Mouse (Mus musculus): ENCODE results near the gene Qdpr. TPM values are rescaled to one million over a fixed set of nuclear protein-coding genes. Genes with fewer than 3 reads are reported as not detected.

Qdpr gene
- polyA plus RNA-seq, 1 experiment from 2014 or later = 104 TPM

DNA sequence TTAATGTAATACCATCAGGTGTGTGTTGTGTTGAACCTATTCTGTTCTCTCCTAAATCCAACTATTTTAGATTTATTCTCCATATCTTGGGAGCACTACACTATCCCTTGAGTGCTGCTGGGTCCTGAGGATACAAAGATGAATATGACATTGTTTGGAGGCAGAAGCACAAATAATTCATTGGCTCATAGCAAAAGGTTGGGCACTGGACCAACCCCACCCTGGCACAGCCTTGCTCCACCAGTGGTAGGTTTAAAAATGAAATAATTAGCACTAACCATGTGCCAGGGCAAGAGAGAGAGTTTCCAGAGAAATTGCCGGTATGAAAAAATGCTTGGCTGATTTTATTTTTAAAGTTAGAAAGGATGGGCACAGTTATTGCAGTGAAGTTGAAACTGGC lies 23.5 kb upstream of the Qdpr start:
- no peak overlapping the region for H3K4me2 ChIP-seq (ENCODE audit: low read depth, low read length)
- ATAC-seq (ENCODE audit: low read depth) = no peak
- no peak overlapping the region for H3K4me3 ChIP-seq (ENCODE audit: low read depth, low read length)
- no peaks in the 10 kb centered on the region for H3K36me3 ChIP-seq (ENCODE audit: control insufficient read depth, insufficient read depth, low read length)
- no peaks in the 10 kb centered on the region for H3K9me3 ChIP-seq (ENCODE audit: control insufficient read depth, low read length)
- H3K27ac ChIP-seq (ENCODE audit: low read depth, low read length) = no peak overlapping the region
- no peaks in the 10 kb centered on the region for H3K27me3 ChIP-seq (ENCODE audit: control insufficient read depth, insufficient read depth, low read length)
- no peaks in the 10 kb centered on the region for H3K4me1 ChIP-seq (ENCODE audit: control insufficient read depth, insufficient read depth, low read length)
- 90% methylated on average over 1 of the region's 1 CpGs for WGBS
- H3K9ac ChIP-seq (replicated peaks; ENCODE audit: low read depth, low read length) = no peak overlapping the region

DNA sequence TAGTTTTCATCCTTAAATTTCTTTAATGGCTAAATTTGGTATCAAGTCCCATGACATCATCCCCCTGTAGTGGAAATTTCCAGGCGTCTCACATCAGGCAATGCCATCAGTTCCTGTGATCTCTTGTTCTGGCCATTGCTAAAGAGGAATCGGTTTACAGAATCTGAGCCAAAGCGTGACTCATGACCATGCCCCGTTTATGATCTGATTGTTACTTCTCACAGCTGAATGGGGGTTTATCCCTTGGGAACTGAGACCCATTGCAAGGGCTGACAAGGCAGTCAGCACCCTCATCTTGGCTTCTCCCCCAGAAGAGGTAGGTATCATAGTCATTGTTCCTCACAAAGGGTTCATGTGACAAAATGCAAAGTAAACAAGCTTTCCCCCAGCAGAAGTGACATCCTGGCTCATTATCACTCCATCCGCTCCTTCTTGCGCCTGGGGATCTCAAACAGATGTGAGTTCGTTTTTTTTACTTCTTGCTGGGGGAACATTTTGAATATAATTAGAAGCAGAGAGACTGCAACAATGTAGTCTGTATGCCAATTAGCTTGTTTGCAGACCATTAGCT lies 22.9 kb upstream of the Qdpr start:
- Histone ChIP-seq H3K4me2 (ENCODE audit: low read depth, low read length) (no peak overlapping the region), H3K27ac (ENCODE audit: low read depth, low read length) (no peak overlapping the region), H3K9ac (replicated peaks; ENCODE audit: low read depth, low read length) (no peak overlapping the region), H3K4me1 (ENCODE audit: control insufficient read depth, insufficient read depth, low read length) (no peaks in the 10 kb centered on the region), H3K36me3 (ENCODE audit: control insufficient read depth, insufficient read depth, low read length) (no peaks in the 10 kb centered on the region), H3K27me3 (ENCODE audit: control insufficient read depth, insufficient read depth, low read length) (no peaks in the 10 kb centered on the region), H3K9me3 (ENCODE audit: control insufficient read depth, low read length) (no peaks in the 10 kb centered on the region), H3K4me3 (ENCODE audit: low read depth, low read length) (no peak overlapping the region)
- 57% methylated on average over 7 of the region's 7 CpGs for WGBS
- ATAC-seq (ENCODE audit: low read depth) = no peak

GRCm38 (mm10) chr5:45454456-45454855 lies 4.4 kb upstream of the Qdpr start:
- H3K9me3 ChIP-seq (ENCODE audit: control insufficient read depth, low read length) = no peaks in the 10 kb centered on the region
- 55% methylated on average over 9 of the region's 9 CpGs for WGBS
- H3K36me3 ChIP-seq (ENCODE audit: control insufficient read depth, insufficient read depth, low read length) = no peaks in the 10 kb centered on the region
- H3K4me3 ChIP-seq (ENCODE audit: low read depth, low read length) = no peak overlapping the region
- H3K9ac ChIP-seq (replicated peaks; ENCODE audit: low read depth, low read length) = no peak overlapping the region
- no peak overlapping the region for H3K27ac ChIP-seq (ENCODE audit: low read depth, low read length)
- H3K4me2 ChIP-seq (ENCODE audit: low read depth, low read length) = no peak overlapping the region
- no peaks in the 10 kb centered on the region for H3K27me3 ChIP-seq (ENCODE audit: control insufficient read depth, insufficient read depth, low read length)
- ATAC-seq (ENCODE audit: low read depth) = no peak
- no peaks in the 10 kb centered on the region for H3K4me1 ChIP-seq (ENCODE audit: control insufficient read depth, insufficient read depth, low read length)

GRCm38 (mm10) chr5:45453451-45453850 lies 3.4 kb upstream of the Qdpr start, which contains the start of gene Clrn2:
Gene Clrn2, plus strand, starts transcription at chr5:45453751.
- H3K9me3 ChIP-seq (ENCODE audit: control insufficient read depth, low read length) = no peaks in the 10 kb centered on the region
- H3K4me2 ChIP-seq (ENCODE audit: low read depth, low read length) = no peak within 1 kb of the TSS
- no peak within 1 kb of the TSS for H3K9ac ChIP-seq (replicated peaks; ENCODE audit: low read depth, low read length)
- H3K27me3 ChIP-seq (ENCODE audit: control insufficient read depth, insufficient read depth, low read length) = no peaks in the 10 kb centered on the region
- H3K4me1 ChIP-seq (ENCODE audit: control insufficient read depth, insufficient read depth, low read length) = peaks cover 6% of the 10 kb centered on the region; the same call in 1 of the 2 replicates
- ATAC-seq (ENCODE audit: low read depth) = no peak
- H3K27ac ChIP-seq (ENCODE audit: low read depth, low read length) = no peak within 1 kb of the TSS
- WGBS = 77% methylated on average over 6 of the region's 6 CpGs
- H3K36me3 ChIP-seq (ENCODE audit: control insufficient read depth, insufficient read depth, low read length) = no peaks in the 10 kb centered on the region
- H3K4me3 ChIP-seq (ENCODE audit: low read depth, low read length) = no peak within 1 kb of the TSS

DNA sequence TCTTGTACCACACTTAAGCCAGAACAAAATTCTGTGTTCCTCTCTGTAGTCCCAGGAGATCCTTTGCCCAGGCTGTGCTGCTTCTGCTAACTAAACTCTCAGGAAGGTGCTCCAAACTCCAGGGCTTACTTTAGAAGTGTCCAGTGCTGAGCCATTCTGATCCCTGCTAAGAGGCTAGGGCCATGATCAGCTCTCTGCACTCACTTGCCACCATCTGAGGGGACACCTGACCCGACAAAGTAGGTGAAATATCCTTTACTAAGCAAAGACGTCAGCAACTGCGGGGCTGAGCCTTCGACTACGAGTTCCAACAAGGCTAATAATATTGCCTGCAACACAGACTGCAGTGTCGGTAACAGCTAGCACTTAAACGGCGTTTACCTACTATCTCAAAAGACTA lies 830 bp downstream of the Qdpr start:
- Histone ChIP-seq H3K36me3 (ENCODE audit: control insufficient read depth, insufficient read depth, low read length) (no peaks in the 10 kb centered on the region), H3K9me3 (ENCODE audit: control insufficient read depth, low read length) (no peaks in the 10 kb centered on the region), H3K27ac (ENCODE audit: low read depth, low read length) (no peak overlapping the region), H3K9ac (replicated peaks; ENCODE audit: low read depth, low read length) (peak overlapping the region; percentile 32; the same call in 1 of the 2 replicates), H3K27me3 (ENCODE audit: control insufficient read depth, insufficient read depth, low read length) (no peaks in the 10 kb centered on the region), H3K4me2 (ENCODE audit: low read depth, low read length) (peak overlapping the region; percentile 82), H3K4me3 (ENCODE audit: low read depth, low read length) (peak overlapping the region; percentile 69), H3K4me1 (ENCODE audit: control insufficient read depth, insufficient read depth, low read length) (peaks cover 6% of the 10 kb centered on the region; the same call in 1 of the 2 replicates)
- 1% methylated on average over 8 of the region's 8 CpGs for WGBS
- no peak for ATAC-seq (ENCODE audit: low read depth)

DNA sequence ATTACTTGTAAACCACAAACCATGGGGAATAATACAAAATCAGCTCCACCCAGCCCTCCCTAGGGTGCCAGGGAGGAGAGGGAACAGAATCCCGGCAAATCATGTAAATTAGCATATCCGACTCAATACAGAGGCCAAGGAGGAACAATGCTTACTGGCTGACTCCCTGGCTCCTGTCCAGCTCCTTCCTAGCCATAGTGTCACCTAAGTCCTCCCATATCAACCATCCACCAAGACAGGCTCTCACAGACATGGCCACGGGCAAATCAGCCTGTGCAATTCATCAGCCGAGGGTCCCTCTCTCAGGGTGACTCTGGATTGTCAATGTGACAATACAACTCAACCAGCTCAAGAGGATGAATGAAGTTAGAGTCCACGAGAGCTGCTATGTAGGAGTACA lies 1.4 kb downstream of the Qdpr start:
- H3K4me3 ChIP-seq (ENCODE audit: low read depth, low read length) = peak overlapping the region; percentile 69; the same call in 1 of the 2 replicates
- H3K27me3 ChIP-seq (ENCODE audit: control insufficient read depth, insufficient read depth, low read length) = no peaks in the 10 kb centered on the region
- peaks cover 6% of the 10 kb centered on the region; the same call in 1 of the 2 replicates for H3K4me1 ChIP-seq (ENCODE audit: control insufficient read depth, insufficient read depth, low read length)
- peak overlapping the region; percentile 82; the same call in 1 of the 2 replicates for H3K4me2 ChIP-seq (ENCODE audit: low read depth, low read length)
- no peaks in the 10 kb centered on the region for H3K9me3 ChIP-seq (ENCODE audit: control insufficient read depth, low read length)
- H3K27ac ChIP-seq (ENCODE audit: low read depth, low read length) = no peak overlapping the region
- no peaks in the 10 kb centered on the region for H3K36me3 ChIP-seq (ENCODE audit: control insufficient read depth, insufficient read depth, low read length)
- peak overlapping the region; percentile 32; the same call in 1 of the 2 replicates for H3K9ac ChIP-seq (replicated peaks; ENCODE audit: low read depth, low read length)
- 20% methylated on average over 5 of the region's 5 CpGs for WGBS
- no peak for ATAC-seq (ENCODE audit: low read depth)

DNA sequence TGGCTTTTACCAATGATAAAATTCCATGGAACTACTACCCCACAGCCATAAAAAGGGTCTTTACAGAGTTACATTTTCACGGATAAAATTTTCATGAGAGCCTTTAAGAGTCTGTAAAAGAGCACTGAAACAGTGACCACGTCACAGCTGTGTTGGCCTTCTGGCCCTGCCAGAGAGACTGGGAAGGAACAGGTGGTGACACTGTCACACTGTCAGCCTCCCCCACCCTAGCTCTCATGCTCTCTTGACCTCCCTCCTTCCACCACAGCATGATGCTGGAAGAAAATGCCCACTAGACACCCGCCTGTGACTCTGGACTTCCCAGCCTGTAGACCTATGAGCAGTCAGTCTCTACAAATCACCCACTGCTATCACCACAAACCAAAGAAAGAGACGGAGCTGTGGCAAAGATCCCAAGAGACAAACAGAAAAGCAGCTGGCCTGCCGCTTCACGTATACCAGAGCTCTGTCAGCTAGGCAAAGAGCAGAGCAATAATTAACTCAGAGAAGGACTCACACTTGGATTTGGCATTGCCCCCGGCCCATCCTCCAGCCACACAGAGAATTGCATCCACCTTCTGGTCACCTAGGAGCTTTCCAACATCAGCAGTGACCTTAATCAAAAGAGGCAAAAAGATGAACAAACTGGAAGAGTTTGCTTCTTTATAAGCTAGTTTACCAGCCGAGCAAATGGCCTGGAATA lies 5.8 kb downstream of the Qdpr start:
- Histone ChIP-seq H3K9ac (replicated peaks; ENCODE audit: low read depth, low read length) (no peak overlapping the region), H3K27ac (ENCODE audit: low read depth, low read length) (no peak overlapping the region), H3K27me3 (ENCODE audit: control insufficient read depth, insufficient read depth, low read length) (no peaks in the 10 kb centered on the region), H3K9me3 (ENCODE audit: control insufficient read depth, low read length) (no peaks in the 10 kb centered on the region), H3K4me3 (ENCODE audit: low read depth, low read length) (no peak overlapping the region), H3K4me1 (ENCODE audit: control insufficient read depth, insufficient read depth, low read length) (peaks cover 6% of the 10 kb centered on the region; the same call in 1 of the 2 replicates), H3K4me2 (ENCODE audit: low read depth, low read length) (no peak overlapping the region), H3K36me3 (ENCODE audit: control insufficient read depth, insufficient read depth, low read length) (no peaks in the 10 kb centered on the region)
- WGBS = 85% methylated on average over 8 of the region's 8 CpGs
- no peak for ATAC-seq (ENCODE audit: low read depth)

GRCm38 (mm10) chr5:45441745-45442144 lies 8.3 kb downstream of the Qdpr start:
- no peak for ATAC-seq (ENCODE audit: low read depth)
- H3K4me1 ChIP-seq (ENCODE audit: control insufficient read depth, insufficient read depth, low read length) = no peaks in the 10 kb centered on the region
- H3K4me3 ChIP-seq (ENCODE audit: low read depth, low read length) = no peak overlapping the region
- H3K27me3 ChIP-seq (ENCODE audit: control insufficient read depth, insufficient read depth, low read length) = no peaks in the 10 kb centered on the region
- no peak overlapping the region for H3K27ac ChIP-seq (ENCODE audit: low read depth, low read length)
- 85% methylated on average over 3 of the region's 3 CpGs for WGBS
- no peak overlapping the region for H3K4me2 ChIP-seq (ENCODE audit: low read depth, low read length)
- H3K9ac ChIP-seq (replicated peaks; ENCODE audit: low read depth, low read length) = no peak overlapping the region
- no peaks in the 10 kb centered on the region for H3K36me3 ChIP-seq (ENCODE audit: control insufficient read depth, insufficient read depth, low read length)
- H3K9me3 ChIP-seq (ENCODE audit: control insufficient read depth, low read length) = no peaks in the 10 kb centered on the region

DNA sequence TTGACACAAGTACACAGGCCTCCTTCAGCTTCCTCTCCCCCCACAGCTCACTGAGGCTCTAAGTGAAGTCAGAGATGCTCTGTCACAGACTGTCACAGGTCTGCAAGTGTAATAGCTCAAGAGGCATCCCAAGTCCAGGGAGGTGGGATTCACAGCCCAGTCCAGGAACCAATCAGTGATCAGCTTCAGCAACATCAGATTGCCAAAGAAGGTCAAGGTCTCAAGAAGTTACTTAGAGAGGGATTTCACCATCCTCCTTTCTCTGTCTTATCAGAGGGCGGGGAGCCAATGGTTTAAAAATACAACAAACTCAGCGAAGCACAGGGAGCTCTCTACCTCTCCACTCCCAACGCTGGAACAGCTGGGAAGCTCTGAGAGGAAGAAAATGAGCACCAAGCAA lies 8.9 kb downstream of the Qdpr start:
- Histone ChIP-seq H3K27ac (ENCODE audit: low read depth, low read length) (no peak overlapping the region), H3K4me2 (ENCODE audit: low read depth, low read length) (no peak overlapping the region)
- 90% methylated on average over 3 of the region's 3 CpGs for WGBS

More for the DNA sequence above, 8.9 kb downstream of the Qdpr start:
- no peaks in the 10 kb centered on the region for H3K9me3 ChIP-seq (ENCODE audit: control insufficient read depth, low read length)
- no peak for ATAC-seq (ENCODE audit: low read depth)
- H3K27me3 ChIP-seq (ENCODE audit: control insufficient read depth, insufficient read depth, low read length) = no peaks in the 10 kb centered on the region
- H3K4me1 ChIP-seq (ENCODE audit: control insufficient read depth, insufficient read depth, low read length) = no peaks in the 10 kb centered on the region
- H3K4me3 ChIP-seq (ENCODE audit: low read depth, low read length) = no peak overlapping the region
- H3K36me3 ChIP-seq (ENCODE audit: control insufficient read depth, insufficient read depth, low read length) = no peaks in the 10 kb centered on the region
- H3K9ac ChIP-seq (replicated peaks; ENCODE audit: low read depth, low read length) = no peak overlapping the region

All from neural tube, embryonic 14.5 days (tissue).